Mouse (Mus musculus): ENCODE results near the gene Coa4. TPM values are rescaled to one million over a fixed set of nuclear protein-coding genes. Genes with fewer than 3 reads are reported as not detected.
A peak's percentile ranks its signal among the peaks of the same experiment; 100 is the strongest.

The Coa4 gene
- polyA plus RNA-seq, 1 experiment from 2014 or later = 15.5 TPM

DNA sequence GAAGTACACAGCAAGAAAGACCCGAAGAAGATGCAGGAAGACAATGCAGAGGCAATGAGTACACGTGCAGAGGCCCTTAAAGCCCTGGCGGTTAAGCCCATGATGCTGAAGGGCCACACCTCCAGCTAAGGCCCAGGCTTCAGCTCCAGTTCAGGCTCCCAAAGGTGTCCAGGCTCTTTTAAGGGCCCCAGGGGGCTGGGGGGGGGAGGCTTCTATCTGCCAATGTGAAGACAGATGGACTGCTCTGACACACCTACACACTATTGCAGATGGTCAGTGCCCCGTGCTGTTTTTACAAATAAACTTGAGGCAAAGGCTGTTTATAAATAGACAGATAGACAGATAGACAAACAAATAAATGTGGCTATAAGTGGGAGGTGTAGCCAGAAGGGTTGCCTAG, 35.2 kb downstream of the Coa4 start:
- Histone ChIP-seq H3K4me3 (ENCODE audit: low read depth, low read length) (no peak overlapping the region), H3K4me2 (ENCODE audit: low read depth, low read length) (no peak overlapping the region), H3K9me3 (replicated peaks; ENCODE audit: control insufficient read depth, low read length) (no peaks in the 10 kb centered on the region), H3K27ac (replicated peaks; ENCODE audit: low read depth, low read length) (no peak overlapping the region), H3K36me3 (replicated peaks; ENCODE audit: control insufficient read depth, insufficient read depth, low read depth, low read length) (no peaks in the 10 kb centered on the region), H3K4me1 (ENCODE audit: control insufficient read depth, insufficient read depth, low read length) (no peaks in the 10 kb centered on the region), H3K27me3 (ENCODE audit: control insufficient read depth, insufficient read depth, low read length) (no peaks in the 10 kb centered on the region), H3K9ac (replicated peaks; ENCODE audit: low read length) (no peak overlapping the region)
- DNase-seq (ENCODE audit: low spot score) (no peak), ATAC-seq (replicated peaks; ENCODE audit: insufficient number of reproducible peaks, low FRiP score, low TSS enrichment, low read depth) (no peak)
- 81% methylated on average over 4 of the region's 4 CpGs for WGBS

DNA sequence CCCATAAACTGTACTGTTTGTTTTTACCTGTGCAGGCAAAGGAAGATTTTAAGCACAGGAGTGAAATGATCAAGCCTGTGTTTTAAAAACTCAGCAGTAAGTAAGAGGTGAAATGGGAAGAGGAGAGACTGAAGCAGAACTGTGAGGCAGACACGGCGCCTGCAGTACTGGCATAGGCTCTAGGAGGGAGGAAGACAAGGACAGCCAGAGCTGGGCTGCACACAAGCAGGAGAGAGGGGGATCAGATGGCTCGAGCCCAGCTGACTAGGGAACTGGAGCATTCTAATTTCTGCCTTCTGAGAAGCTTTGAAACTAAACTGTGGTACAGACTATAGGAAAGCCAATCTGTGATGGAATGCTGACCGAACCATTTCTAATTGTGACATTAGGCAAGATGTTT, 35.8 kb downstream of the Coa4 start:
- H3K4me3 ChIP-seq (ENCODE audit: low read depth, low read length) = no peak overlapping the region
- no peaks in the 10 kb centered on the region for H3K4me1 ChIP-seq (ENCODE audit: control insufficient read depth, insufficient read depth, low read length)
- H3K9me3 ChIP-seq (replicated peaks; ENCODE audit: control insufficient read depth, low read length) = no peaks in the 10 kb centered on the region
- WGBS = 78% methylated on average over 4 of the region's 4 CpGs
- no peaks in the 10 kb centered on the region for H3K27me3 ChIP-seq (ENCODE audit: control insufficient read depth, insufficient read depth, low read length)
- DNase-seq (ENCODE audit: low spot score) (no peak), ATAC-seq (replicated peaks; ENCODE audit: insufficient number of reproducible peaks, low FRiP score, low TSS enrichment, low read depth) (no peak)
- no peak overlapping the region for H3K27ac ChIP-seq (replicated peaks; ENCODE audit: low read depth, low read length)
- H3K9ac ChIP-seq (replicated peaks; ENCODE audit: low read length) = no peak overlapping the region
- no peak overlapping the region for H3K4me2 ChIP-seq (ENCODE audit: low read depth, low read length)
- H3K36me3 ChIP-seq (replicated peaks; ENCODE audit: control insufficient read depth, insufficient read depth, low read depth, low read length) = no peaks in the 10 kb centered on the region

DNA sequence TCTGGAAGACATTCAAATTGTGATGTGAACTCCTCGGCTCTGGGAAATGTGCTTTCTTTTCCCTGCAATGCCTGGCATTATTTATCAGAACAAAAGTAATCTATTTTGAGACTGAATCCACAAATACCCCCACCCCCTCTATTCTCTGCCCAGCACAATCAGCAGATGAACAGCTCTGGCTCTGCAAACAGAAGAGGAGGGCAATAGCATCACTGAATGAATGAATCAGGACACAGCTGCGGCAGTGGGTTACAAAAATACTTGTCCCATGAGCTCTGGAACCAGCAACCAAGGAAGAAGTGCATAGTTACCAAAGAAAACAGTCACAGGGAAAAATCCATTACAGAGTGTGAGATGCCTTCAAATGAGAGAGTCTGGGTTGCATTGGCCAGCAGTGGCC, 41.9 kb downstream of the Coa4 start:
- Histone ChIP-seq H3K36me3 (replicated peaks; ENCODE audit: control insufficient read depth, insufficient read depth, low read depth, low read length) (no peaks in the 10 kb centered on the region), H3K4me3 (ENCODE audit: low read depth, low read length) (no peak overlapping the region), H3K9me3 (replicated peaks; ENCODE audit: control insufficient read depth, low read length) (no peaks in the 10 kb centered on the region), H3K4me1 (ENCODE audit: control insufficient read depth, insufficient read depth, low read length) (no peaks in the 10 kb centered on the region), H3K9ac (replicated peaks; ENCODE audit: low read length) (no peak overlapping the region), H3K27ac (replicated peaks; ENCODE audit: low read depth, low read length) (no peak overlapping the region), H3K27me3 (ENCODE audit: control insufficient read depth, insufficient read depth, low read length) (no peaks in the 10 kb centered on the region), H3K4me2 (ENCODE audit: low read depth, low read length) (no peak overlapping the region)
- no peak for ATAC-seq (replicated peaks; ENCODE audit: insufficient number of reproducible peaks, low FRiP score, low TSS enrichment, low read depth)
- no peak for DNase-seq (ENCODE audit: low spot score)
- 78% methylated on average over 2 of the region's 2 CpGs for WGBS

DNA sequence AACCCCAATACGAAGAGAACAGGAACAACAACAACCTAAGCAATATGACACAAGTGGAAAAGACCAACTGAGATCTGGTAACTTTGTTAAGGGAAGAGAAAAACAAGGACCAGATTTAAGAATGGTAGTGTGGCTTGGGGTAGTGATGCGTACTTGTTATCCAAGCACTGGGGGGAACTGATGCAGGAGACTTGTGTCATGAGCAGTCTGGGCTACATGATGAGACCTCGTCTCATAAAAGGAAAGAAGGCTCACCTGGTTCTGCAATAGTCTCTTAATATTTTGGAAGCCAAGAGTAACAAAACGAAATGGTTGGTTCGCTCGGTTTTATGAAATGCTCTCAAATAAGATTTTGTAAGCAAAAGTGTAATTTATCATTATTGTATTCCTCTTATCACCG, 45.4 kb downstream of the Coa4 start:
- H3K4me3 ChIP-seq (ENCODE audit: low read depth, low read length) = peak overlapping the region; percentile 42
- no peaks in the 10 kb centered on the region for H3K36me3 ChIP-seq (replicated peaks; ENCODE audit: control insufficient read depth, insufficient read depth, low read depth, low read length)
- WGBS = 41% methylated on average over 7 of the region's 7 CpGs
- no peak for DNase-seq (ENCODE audit: low spot score)
- peak overlapping the region; percentile 80 for H3K9ac ChIP-seq (replicated peaks; ENCODE audit: low read length)
- H3K27ac ChIP-seq (replicated peaks; ENCODE audit: low read depth, low read length) = no peak overlapping the region
- peak overlapping the region; percentile 29 for H3K4me2 ChIP-seq (ENCODE audit: low read depth, low read length)
- H3K9me3 ChIP-seq (replicated peaks; ENCODE audit: control insufficient read depth, low read length) = no peaks in the 10 kb centered on the region
- no peak for ATAC-seq (replicated peaks; ENCODE audit: insufficient number of reproducible peaks, low FRiP score, low TSS enrichment, low read depth)
- no peaks in the 10 kb centered on the region for H3K4me1 ChIP-seq (ENCODE audit: control insufficient read depth, insufficient read depth, low read length)
- no peaks in the 10 kb centered on the region for H3K27me3 ChIP-seq (ENCODE audit: control insufficient read depth, insufficient read depth, low read length)

DNA sequence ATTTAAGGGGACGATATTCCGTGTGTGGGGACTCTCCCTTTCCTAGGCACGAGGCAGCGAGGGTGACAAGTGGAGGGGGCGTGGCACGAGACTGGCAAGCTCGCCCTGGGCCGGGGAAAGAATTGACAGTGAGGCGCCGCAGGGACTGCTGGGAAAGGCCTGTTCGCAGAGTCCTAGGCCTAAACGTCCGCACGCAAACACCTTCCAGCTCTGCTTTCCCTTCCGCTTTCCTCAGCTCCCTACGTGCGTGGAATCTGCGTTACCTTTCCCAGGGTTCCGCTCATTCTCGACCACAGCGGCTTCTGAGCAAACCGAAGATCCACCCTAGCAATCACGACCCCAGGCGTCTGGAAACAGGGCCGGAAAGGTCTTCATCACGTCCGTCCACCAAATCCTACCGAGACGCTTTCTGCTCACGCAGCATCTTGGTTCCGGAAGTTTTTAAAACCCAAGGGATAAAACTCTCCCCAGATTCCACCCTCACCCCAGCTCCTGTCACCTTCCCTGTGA, 45.9 kb downstream of the Coa4 start:
- WGBS = under 1% methylated on average over 31 of the region's 31 CpGs

DNA sequence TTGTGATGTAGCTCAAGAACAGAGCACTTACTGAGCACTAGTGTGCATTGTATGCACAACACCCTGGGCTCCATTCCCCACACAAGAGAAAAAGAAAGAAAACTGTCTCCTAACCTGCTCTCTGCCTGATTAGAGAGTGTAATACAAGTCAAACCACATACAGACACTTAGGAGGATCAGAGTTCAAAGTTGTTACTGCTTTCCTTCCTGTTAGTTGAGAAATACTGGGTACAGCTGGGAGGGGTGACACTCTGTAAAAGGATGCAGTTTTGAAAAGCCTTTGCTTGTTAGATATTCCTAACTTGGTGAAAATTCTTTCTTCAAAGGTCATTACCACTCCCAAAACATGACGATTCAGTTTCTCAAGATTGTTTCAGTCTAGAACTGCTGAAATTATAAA, 52.9 kb downstream of the Coa4 start:
- Histone ChIP-seq H3K4me2 (ENCODE audit: low read depth, low read length) (no peak overlapping the region), H3K9me3 (replicated peaks; ENCODE audit: control insufficient read depth, low read length) (no peaks in the 10 kb centered on the region), H3K27ac (replicated peaks; ENCODE audit: low read depth, low read length) (no peak overlapping the region), H3K36me3 (replicated peaks; ENCODE audit: control insufficient read depth, insufficient read depth, low read depth, low read length) (no peaks in the 10 kb centered on the region), H3K4me3 (ENCODE audit: low read depth, low read length) (no peak overlapping the region), H3K9ac (replicated peaks; ENCODE audit: low read length) (no peak overlapping the region), H3K4me1 (ENCODE audit: control insufficient read depth, insufficient read depth, low read length) (no peaks in the 10 kb centered on the region), H3K27me3 (ENCODE audit: control insufficient read depth, insufficient read depth, low read length) (no peaks in the 10 kb centered on the region)
- DNase-seq (ENCODE audit: low spot score) = no peak
- ATAC-seq (replicated peaks; ENCODE audit: insufficient number of reproducible peaks, low FRiP score, low TSS enrichment, low read depth) = no peak
- 67% methylated on average over 1 of the region's 1 CpGs for WGBS

More for the DNA sequence above, 45.9 kb downstream of the Coa4 start:
- Histone ChIP-seq H3K36me3 (replicated peaks; ENCODE audit: control insufficient read depth, insufficient read depth, low read depth, low read length) (no peaks in the 10 kb centered on the region), H3K4me3 (ENCODE audit: low read depth, low read length) (peak overlapping the region; percentile 42), H3K9me3 (replicated peaks; ENCODE audit: control insufficient read depth, low read length) (no peaks in the 10 kb centered on the region), H3K4me1 (ENCODE audit: control insufficient read depth, insufficient read depth, low read length) (no peaks in the 10 kb centered on the region), H3K27ac (replicated peaks; ENCODE audit: low read depth, low read length) (no peak overlapping the region), H3K4me2 (ENCODE audit: low read depth, low read length) (peak overlapping the region; percentile 29), H3K27me3 (ENCODE audit: control insufficient read depth, insufficient read depth, low read length) (no peaks in the 10 kb centered on the region), H3K9ac (replicated peaks; ENCODE audit: low read length) (peak overlapping the region; percentile 80)
- peak; percentile 93 for DNase-seq (ENCODE audit: low spot score)
- peak; percentile 90 for ATAC-seq (replicated peaks; ENCODE audit: insufficient number of reproducible peaks, low FRiP score, low TSS enrichment, low read depth)

Other genes starting within 250 kb of the Coa4 start
- gene C2cd3, start 164.8 kb upstream of the Coa4 start, polyA plus RNA-seq (2014; fragmentation: Nextera tagmentation; extraction: Ambion mirVana) = 32.4 and 32.8 TPM in 2 replicates
- gene Ppme1, start 164.8 kb upstream of the Coa4 start, polyA plus RNA-seq (2014; fragmentation: Nextera tagmentation; extraction: Ambion mirVana) = 68.9 and 69.9 TPM in 2 replicates
- gene Ucp3, start 64.1 kb upstream of the Coa4 start, polyA plus RNA-seq (2014; fragmentation: Nextera tagmentation; extraction: Ambion mirVana) = not detected in 2 replicates
- gene Ucp2, start 43.7 kb upstream of the Coa4 start, polyA plus RNA-seq (2014; fragmentation: Nextera tagmentation; extraction: Ambion mirVana) = 98.4 and 108 TPM in 2 replicates
- gene Dnajb13, start 22.1 kb upstream of the Coa4 start, polyA plus RNA-seq (2014; fragmentation: Nextera tagmentation; extraction: Ambion mirVana) = 0.07 and 0.60 TPM in 2 replicates
- gene Rab6a, start 70.3 kb downstream of the Coa4 start, polyA plus RNA-seq (2014; fragmentation: Nextera tagmentation; extraction: Ambion mirVana) = 156 and 171 TPM in 2 replicates
- gene Mrpl48, start 71.2 kb downstream of the Coa4 start, polyA plus RNA-seq (2014; fragmentation: Nextera tagmentation; extraction: Ambion mirVana) = 66.7 and 67.1 TPM in 2 replicates
- 4.1 and 5.5 TPM in 2 replicates for gene Plekhb1, start 125.3 kb downstream of the Coa4 start, polyA plus RNA-seq (2014; fragmentation: Nextera tagmentation; extraction: Ambion mirVana)
- 30.7 and 32.6 TPM in 2 replicates for gene Fam168a, start 169.6 kb downstream of the Coa4 start, polyA plus RNA-seq (2014; fragmentation: Nextera tagmentation; extraction: Ambion mirVana)